Mouse (Mus musculus) kidney, embryonic 14.5 days (tissue): ENCODE results near the gene Gm49336. TPM values are rescaled to one million over a fixed set of nuclear protein-coding genes. Genes with fewer than 3 reads are reported as not detected.

Experiments used
- microRNA counts: library from miRNA; unstranded; fragments of <30 nt; microRNA quantifications from one replicate; lab custom pipeline; 2017
- microRNA-seq: library from miRNA; unstranded; fragments of <30 nt; microRNA quantifications from one replicate; pipeline ENCODE4, GENCODE M21; 2016
- polyA plus RNA-seq: library from polyadenylated mRNA; unstranded; fragments of >200 nt; fragmentation: Nextera tagmentation; extraction: Ambion mirVana; gene quantifications from 2 replicates; pipeline ENCODE4 v1.2.1, GENCODE M21; 2014

Gene Gm49336
- polyA plus RNA-seq, 1 experiment from 2014 or later: 63.1 TPM

MicroRNA genes within 50 kb of the gene (microRNA counts, 519-probe panel; counts per million panel counts)
- not detected for microRNA mmu-miR-719 (lab: Ali Mortazavi, UCI)

Small RNA genes within 50 kb of the gene (microRNA-seq; reads per million reads assigned to microRNA genes)
- gene Mir719: not detected

Other genes with a start within 250 kb of the Gm49336 start
- 0.26 and 0.74 TPM in 2 replicates for gene Atp8a2, start 54.3 kb downstream of the Gm49336 start, polyA plus RNA-seq
- not detected in 2 replicates for gene Nupl1, start 76 bp downstream of the Gm49336 start, polyA plus RNA-seq
- gene Mtmr6, start 13.7 kb upstream of the Gm49336 start, polyA plus RNA-seq: 13.7 and 26.0 TPM in 2 replicates
- 2.1 and 2.4 TPM in 2 replicates for gene Amer2, start 121.8 kb upstream of the Gm49336 start, polyA plus RNA-seq